Mouse (Mus musculus) left cerebral cortex, postnatal 10 days (tissue): Measurements from ENCODE around the gene Sfxn2. TPM values are rescaled to one million over a fixed set of nuclear protein-coding genes. Genes with fewer than 3 reads are reported as not detected.
A peak's percentile ranks its signal among the peaks of the same experiment; 100 is the strongest.

Source experiments
- DNase-seq, 2 experiments: peaks; one replicate each; pipeline ENCODE4 v3.0.0; 2021 to 2022; ENCODE audit warnings: low spot score in 2 of 2, mixed read lengths in 1 of 2; ENCODE audit errors: extremely low spot score in 1 of 2
- intact Hi-C: fragments of 180-260 bp; cut with DNase I; formaldehyde crosslinking; loops from one replicate; pipeline ENCODE4 v1.15.1; 2025
- total RNA-seq, 2 experiments: library from RNA; stranded (reverse); gene quantifications; 2 replicates each; pipeline ENCODE4 v1.2.3; 2021

Sfxn2 gene
- total RNA-seq, 2 experiments from 2014 or later, result 7.8 to 8.1 TPM

DNA sequence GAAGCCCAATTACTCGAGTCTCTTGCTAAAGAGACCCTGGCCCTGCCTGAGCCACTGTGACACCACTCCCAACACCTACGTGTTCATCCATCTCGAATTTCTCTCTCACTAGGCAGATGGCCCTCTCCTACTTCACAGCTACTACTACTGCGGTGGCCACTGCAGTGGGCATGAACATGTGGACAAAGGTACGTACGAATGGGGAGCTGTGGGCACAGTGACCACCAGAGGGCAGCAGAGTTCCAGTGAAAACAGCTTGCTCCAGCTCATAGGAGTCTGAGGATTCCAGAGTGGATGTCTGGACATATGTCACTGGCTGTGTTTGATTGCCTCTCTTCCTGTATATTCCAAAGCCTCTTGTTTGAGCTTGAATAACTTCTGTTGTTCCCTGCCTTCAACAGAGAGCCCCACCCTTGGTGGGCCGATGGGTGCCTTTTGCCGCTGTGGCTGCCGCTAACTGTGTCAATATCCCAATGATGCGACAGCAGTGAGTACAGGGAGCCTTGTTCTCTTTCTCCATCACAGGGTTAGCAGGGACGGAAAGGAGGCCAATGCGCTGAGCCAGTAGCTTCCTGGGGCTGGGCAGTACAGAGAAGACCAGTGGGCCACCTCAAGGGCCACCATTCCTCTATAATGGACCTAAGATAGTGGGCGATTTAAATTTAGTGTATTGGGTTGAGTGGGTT lies 14.8 kb downstream of the Sfxn2 start:
- intact Hi-C loops, result loop anchor here (5.0 kb wide), 1 partner anchor 154 kb away; no protein-coding TSS in a partner anchor
- peak; percentile 79 to 87 for DNase-seq

DNA sequence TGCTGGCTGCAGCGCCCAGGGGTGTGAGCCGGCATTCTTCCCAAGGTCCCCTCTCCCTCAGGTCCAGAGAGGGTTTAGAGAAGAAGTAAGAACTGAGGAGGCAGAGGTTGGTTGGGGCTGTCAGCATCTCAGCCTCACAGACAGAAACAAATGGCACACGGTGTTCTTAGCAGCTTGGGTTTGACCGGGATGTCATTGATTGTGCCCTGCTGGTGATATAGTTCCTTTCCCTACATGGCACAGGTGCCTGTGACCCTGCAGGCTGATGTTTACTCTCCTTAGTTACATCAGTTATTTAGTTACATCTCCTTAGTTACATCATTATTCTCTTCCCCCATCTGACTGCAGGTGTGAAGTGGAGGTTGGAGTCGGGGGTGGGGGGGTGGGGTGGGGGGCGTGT lies 18.4 kb downstream of the Sfxn2 start:
- intact Hi-C loops, result no loop called here
- DNase-seq, result no peak

DNA sequence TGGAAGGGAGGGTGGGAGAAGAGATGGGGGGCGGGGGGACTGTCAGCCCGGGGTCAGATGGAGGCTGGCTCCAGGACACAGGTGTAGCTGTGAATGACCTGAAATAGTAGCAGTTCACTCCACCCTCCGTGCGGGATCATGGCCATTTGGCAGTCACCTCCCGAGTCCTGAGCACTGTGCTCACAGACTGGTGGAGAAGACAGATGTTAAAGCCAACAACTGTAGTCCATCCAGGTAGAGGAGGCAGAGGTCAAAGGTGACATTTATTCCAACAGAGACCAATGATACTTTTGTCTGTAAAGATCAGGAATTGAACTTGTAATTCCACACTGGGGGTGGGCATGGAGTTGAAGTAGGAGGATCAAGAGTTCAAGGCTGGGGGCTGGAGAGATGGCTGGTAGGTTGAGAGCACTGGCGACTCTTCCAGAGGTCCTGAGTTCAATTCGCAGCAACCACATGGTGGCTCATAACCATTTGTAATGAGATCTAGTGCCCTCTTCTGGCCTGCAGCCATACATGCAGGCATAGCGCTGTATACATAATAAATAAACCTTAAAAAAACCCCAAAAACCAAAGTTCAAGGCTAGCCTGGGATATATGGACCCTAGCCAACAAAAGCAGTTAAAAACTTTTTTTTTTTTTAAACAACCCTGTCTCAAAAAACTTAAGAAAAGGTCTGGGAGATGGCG lies 19.7 kb downstream of the Sfxn2 start:
- no peak for DNase-seq

GRCm38 (mm10) chr19:46598187-46598586 lies 25.0 kb downstream of the Sfxn2 start:
- intact Hi-C loops, result no loop called here
- DNase-seq, result no peak

More for the DNA sequence above, 19.7 kb downstream of the Sfxn2 start:
- intact Hi-C loops, result no loop called here

DNA sequence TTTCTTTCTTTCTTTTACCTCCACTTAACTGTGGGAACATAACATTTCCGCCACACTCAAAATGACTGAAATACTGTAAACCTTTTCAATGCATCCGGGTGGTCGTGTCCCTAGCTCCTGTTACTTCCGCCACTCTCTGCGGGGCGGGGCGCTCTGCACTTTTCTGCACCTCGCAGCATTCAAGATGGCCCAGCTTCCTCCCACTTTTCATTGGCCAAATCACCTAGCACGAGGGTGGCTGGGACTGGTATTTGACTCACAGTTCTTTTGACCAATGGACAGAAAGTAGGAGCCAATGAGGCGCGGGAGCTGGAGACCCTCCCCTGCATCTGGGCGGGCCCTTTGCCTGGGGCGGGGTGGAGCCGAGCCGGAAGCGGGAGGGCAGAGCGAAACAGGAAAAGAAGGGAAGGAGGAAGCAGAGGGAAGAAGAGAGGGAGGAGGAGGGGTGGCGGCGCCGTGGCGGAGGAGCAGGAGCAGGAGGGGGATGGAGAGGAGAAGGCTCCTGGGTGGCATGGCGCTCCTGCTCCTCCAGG lies 25.6 kb downstream of the Sfxn2 start, which contains the start of gene Wbp1l:
Gene Wbp1l, plus strand, starts transcription at position 365 of the 533 bp plus-strand sequence.
- peak; percentile 97 to 99 for DNase-seq
- intact Hi-C loops, result no loop called here

GRCm38 (mm10) chr19:46599375-46600256 lies 26.5 kb downstream of the Sfxn2 start:
- no peak for DNase-seq
- intact Hi-C loops, result loop anchor here (5.0 kb wide), 1 partner anchor 43 kb away; no protein-coding TSS in a partner anchor

GRCm38 (mm10) chr19:46600371-46600770 lies 27.2 kb downstream of the Sfxn2 start:
- intact Hi-C loops, result loop anchor here (5.0 kb wide), 1 partner anchor 42 kb away; no protein-coding TSS in a partner anchor
- no peak for DNase-seq

DNA sequence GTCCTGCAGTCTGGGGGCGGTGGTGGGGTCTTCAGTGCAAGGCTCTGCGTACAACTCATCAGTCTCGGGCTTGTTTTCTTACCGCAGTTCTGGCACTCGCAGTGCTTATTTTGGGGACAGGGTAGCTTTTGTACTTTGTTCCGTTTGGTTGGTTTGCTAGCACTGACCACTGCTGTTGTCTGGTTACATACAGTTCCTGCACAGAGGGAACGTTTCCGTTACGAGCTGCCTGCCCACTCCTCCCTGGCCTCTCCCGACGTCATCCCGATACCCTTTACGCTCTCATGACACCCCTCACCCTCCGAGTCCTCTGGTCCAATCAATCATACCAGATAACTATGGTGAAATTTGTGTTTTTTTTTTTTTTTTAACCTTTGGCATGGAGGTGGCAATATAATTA lies 28.3 kb downstream of the Sfxn2 start:
- DNase-seq, result no peak
- intact Hi-C loops, result loop anchor here (5.0 kb wide), 1 partner anchor 41 kb away; no protein-coding TSS in a partner anchor

GRCm38 (mm10) chr19:46602406-46602805 lies 29.2 kb downstream of the Sfxn2 start:
- intact Hi-C loops, result loop anchor here (5.0 kb wide), 1 partner anchor 40 kb away; no protein-coding TSS in a partner anchor

GRCm38 (mm10) chr19:46606718-46607117 lies 33.6 kb downstream of the Sfxn2 start:
- no peak for DNase-seq
- intact Hi-C loops, result loop anchor here (5.0 kb wide), 1 partner anchor 51 kb away; no protein-coding TSS in a partner anchor

More at GRCm38 (mm10) chr19:46602406-46602805, 29.2 kb downstream of the Sfxn2 start:
- no peak for DNase-seq

DNA sequence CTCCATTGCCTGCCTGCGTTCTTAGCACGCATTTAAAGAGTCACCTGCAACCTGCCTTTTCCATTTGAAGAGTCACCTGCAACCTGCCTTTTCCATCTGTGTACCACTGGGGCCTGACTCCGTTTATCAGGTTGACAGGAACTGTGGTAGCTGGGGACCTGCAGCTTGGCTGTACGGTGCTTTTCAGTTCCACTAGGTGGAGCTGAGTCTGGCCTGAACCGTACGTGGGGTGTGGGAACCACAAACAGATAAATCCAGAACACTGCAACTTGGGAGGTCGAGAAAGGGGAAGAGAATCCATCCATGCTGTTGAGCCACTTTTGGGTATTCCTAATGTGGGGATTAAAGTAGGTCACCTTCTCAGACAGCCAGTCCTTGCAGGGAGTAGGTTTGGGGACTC lies 34.3 kb downstream of the Sfxn2 start:
- intact Hi-C loops, result loop anchor here (5.0 kb wide), 1 partner anchor 50 kb away; no protein-coding TSS in a partner anchor
- peak in 1 of 2 experiments; percentile 43 for DNase-seq

GRCm38 (mm10) chr19:46608158-46608557 lies 35.0 kb downstream of the Sfxn2 start:
- DNase-seq, result no peak
- intact Hi-C loops, result loop anchor here (5.0 kb wide), 1 partner anchor 49 kb away; no protein-coding TSS in a partner anchor

DNA sequence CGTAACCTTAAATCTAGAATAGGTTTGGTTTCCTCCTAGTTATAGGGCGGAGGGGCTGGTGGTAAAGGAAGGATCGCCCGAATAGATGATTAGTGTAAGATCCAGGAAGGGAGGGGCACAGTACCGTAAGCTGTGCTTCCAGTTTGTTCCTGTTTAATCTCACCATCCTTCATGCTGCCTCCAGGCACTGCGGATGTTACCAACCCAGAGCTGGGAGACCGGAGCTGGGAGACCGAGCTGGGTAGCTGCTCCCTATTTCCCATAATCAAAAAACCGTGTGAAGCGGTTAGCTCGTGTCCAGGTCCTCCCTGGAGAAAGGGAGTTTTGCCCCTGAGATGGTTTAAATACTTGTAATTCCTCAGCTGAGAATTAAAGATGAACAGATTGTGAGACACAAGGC lies 43.2 kb downstream of the Sfxn2 start:
- intact Hi-C loops, result no loop called here
- DNase-seq, result no peak

- intact Hi-C loops, result no loop called here
Measured at GRCm38 (mm10) chr19:46617361-46617760, 44.2 kb downstream of the Sfxn2 start.

DNA sequence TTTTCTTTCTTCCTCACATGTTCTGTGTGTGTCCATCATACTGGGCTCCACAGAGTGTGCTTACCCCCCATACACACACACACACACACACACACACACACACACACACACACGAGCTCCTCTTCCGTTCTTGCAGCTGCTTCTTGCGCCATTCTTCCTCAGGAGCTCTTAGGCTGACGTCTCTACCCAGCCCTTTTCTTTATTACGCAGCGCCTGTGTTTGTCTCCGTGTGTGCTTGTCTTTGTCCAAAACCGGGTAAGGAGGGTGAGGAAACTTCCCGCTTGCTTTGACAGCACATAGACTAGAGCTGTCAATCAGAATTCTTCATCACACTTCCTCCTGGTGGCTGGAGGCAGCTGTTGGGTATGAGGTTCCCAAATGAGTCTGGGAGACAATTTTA lies 45.2 kb downstream of the Sfxn2 start:
- no peak for DNase-seq
- intact Hi-C loops, result no loop called here

More at GRCm38 (mm10) chr19:46617361-46617760, 44.2 kb downstream of the Sfxn2 start:
- DNase-seq, result no peak

GRCm38 (mm10) chr19:46619001-46619400 lies 45.8 kb downstream of the Sfxn2 start:
- no peak for DNase-seq
- intact Hi-C loops, result no loop called here

GRCm38 (mm10) chr19:46619518-46619917 lies 46.4 kb downstream of the Sfxn2 start:
- DNase-seq, result no peak
- intact Hi-C loops, result no loop called here

DNA sequence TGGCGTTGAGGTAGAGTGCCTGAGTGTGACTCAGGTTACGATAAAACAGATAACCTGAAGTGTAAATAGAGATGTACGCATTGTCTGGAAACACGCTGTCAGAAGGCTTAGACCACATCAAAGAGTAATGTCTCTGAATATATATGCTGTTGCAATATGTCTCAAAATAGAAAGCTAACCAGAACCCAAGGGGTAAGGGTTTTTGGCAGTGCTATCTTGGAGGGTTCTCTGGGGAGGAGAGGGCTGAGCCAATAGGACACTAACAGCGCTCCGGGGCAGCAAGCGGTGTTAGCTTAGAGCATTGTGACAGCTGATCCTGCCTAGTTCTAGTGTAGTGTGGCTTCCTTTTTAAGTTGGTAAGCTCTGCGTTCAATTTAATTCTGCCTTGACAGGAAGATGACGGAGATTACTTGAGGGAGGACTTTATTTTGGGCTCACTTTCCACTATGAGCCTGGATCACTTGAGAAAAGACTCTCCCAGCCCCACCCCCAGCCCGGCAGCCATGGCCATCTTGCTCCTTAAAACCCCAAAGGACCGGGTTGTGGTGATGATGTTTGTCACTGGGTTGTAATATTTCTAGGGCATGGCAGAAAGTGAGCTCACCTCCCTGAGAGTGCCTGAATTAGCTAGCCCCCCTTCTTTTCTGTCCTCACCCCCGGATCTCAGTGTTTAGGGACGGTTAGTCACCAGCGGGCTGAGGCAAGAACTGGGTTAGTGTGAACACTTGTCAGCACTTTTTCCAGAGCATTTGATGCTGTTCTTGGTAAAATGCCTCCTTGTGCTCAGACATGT lies 47.0 kb downstream of the Sfxn2 start:
- DNase-seq, result no peak

More for the DNA sequence above, 47.0 kb downstream of the Sfxn2 start:
- intact Hi-C loops, result no loop called here
